Mouse (Mus musculus): ENCODE measurements at regions not wholly inside any gene's neighbourhood (a gene's known extent, or its start where the extent isn't known, plus 50 kb on each side); places are given as distances from the start of the nearest gene placed in this dataset.
"Not testable (repeated sequence)": the region's sequence is repeated elsewhere in the genome, so short reads cannot be mapped to it uniquely, and the experiment has no call there.

- peak; percentile 51 for DNase-seq
Measured at GRCm38 (mm10) chrX:135112109-135112508, 65.3 kb downstream of the Gm15023 start.

DNA sequence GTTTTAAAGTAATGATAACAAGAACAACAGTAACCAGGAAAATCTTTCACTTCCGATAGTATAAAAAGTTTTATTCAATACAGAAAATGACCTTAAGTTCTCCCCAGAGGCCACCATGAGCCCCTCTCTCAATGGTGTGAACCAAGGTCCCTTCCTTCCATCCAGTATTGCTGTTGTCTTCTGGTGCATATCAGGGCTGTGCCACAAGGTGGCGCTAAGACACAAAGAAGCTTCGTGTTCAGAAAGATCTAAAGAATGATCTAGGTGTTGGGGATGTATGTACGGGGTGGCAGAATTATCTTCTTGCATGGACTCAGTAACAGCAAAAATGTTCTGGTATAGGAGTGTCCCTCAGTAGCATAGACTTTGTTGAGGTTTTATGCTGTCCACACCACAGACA is 66.6 kb downstream of the Gm15023 start:
- peak; percentile 45 for DNase-seq

- peak; percentile 36 for DNase-seq
Measured at GRCm38 (mm10) chrX:135101594-135101993, 75.8 kb downstream of the Gm15023 start.

- DNase-seq, result no peak
Measured at GRCm38 (mm10) chrX:135098101-135098500, 79.3 kb downstream of the Gm15023 start.

- DNase-seq, result no peak
Measured at GRCm38 (mm10) chrX:135096206-135096605, 81.2 kb downstream of the Gm15023 start.

DNA sequence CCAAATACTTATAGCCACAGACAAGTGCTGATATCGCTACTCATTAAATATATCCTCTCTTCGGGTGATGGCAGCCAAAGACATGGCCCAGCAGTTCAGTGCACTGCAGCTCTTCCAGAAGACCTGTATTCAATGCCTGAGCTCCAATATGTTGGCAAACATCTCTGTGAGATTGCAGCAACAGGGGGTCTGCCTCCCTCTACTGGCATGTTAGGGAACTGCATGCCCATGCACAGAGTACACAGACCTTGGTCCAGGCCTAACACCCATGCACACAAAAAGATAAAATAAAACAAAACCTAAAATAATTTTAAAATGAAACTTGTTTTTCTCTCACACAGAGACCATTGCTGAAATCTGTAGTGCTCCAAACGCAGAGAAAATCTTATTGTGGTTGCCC is 82.1 kb upstream of the Zmat1 start:
- DNase-seq, result peak; percentile 68

- peak; percentile 64 for DNase-seq
Measured at GRCm38 (mm10) chrX:135087068-135087579, 78.1 kb upstream of the Zmat1 start.

GRCm38 (mm10) chrX:135086564-135086963 is 77.6 kb upstream of the Zmat1 start:
- peak; percentile 35 for DNase-seq

- DNase-seq, result not testable (repeated sequence)
Measured at GRCm38 (mm10) chrX:135085770-135086553, 77.0 kb upstream of the Zmat1 start.

DNA sequence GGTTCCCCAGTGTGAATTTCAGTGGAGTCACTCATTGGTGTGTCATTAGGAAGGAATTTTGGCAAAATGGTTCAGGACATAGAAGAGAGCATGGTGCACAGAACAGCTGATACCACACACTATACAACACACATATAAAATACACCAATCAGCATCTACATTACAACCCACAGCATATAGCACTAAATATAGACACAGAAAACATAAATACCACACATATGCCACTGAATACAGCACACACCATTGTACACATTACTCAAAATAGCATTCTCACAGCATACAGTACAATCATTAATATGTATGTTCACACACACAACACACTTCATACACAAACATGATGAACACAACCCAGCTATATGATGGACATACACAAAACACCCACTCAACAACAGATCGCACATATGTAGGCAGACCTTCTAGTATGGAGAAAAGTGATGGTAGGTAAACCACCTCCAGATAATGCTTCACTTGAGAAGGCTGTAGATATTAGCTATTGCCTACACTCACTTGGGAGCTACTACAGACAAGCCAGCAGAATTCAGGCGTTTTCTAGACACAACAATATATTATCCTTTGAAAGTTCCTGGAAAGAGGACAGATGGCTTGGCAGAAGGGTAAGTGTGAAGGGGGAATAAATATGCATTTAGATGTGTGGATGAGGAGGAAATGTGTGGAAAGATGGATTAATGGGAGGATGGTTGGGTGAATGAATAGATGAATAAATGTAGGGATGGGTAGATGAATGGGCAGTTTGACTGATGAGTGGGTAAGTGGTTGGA is 71.6 kb upstream of the Zmat1 start:
- no peak for DNase-seq

- DNase-seq, result no peak
Measured at GRCm38 (mm10) chrX:135079388-135079787, 70.4 kb upstream of the Zmat1 start.

DNA sequence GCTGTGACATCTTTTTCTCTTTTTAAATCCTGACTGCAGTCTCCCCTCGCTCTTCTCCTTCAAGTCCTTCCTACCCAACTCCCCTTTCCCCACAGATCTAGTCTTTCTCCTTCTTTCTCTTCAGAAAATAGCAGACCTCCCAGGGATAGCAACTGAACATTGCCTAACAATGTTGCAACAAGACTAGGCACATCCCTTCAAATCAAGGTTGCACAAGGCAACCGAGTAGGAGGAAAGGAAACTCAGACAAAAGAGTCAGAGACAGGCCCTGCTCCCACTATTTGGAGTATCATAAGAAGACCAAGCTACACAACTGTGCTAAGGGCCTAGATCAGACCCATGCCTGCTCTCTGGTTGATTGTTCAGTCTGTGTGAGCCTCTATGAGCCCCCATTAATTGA is 66.9 kb upstream of the Zmat1 start:
- no peak for DNase-seq

DNA sequence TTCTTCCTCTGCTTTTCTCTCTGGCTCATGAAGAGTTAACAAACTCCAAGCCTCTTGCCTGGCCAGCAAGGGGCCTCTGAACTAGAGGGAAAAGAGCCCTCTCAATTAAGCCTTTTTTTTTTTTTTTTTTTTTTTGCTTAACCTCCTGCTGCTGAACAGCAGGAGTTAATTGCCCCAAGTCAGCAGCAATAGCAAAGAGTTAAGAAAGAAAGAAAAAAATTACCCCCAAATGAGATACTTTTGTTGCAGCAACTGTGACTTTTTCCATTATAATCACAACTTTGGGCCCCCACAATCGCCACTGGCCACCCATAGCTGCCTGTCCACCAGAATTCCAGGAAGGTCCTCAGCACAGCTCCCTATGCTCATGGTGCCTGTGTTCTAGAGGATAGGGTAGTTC is 60.4 kb upstream of the Zmat1 start:
- no peak for DNase-seq

GRCm38 (mm10) chrX:135060184-135060583 is 51.2 kb upstream of the Zmat1 start:
- DNase-seq, result no peak

- DNase-seq, result no peak
Measured at GRCm38 (mm10) chrX:135058949-135059348, 49.9 kb upstream of the Zmat1 start.

Data from lung, postnatal 10 days (tissue).